Mouse (Mus musculus) myocyte (in vitro differentiated cells): Measurements from ENCODE around the gene Eva1c. TPM values are rescaled to one million over a fixed set of nuclear protein-coding genes. Genes with fewer than 3 reads are reported as not detected.

Source experiments
- H3K27me3 ChIP-seq: one replicate; pipeline ENCODE4 v1.6.1; 2011; ENCODE audit not compliant: control insufficient read depth, insufficient read depth, insufficient read length
- H3K36me3 ChIP-seq: one replicate; pipeline ENCODE4 v1.6.1; 2011; ENCODE audit not compliant: control insufficient read depth, insufficient read depth
- H3K4me2 ChIP-seq: one replicate; pipeline ENCODE4 v1.6.1; 2011; ENCODE audit warnings: low read depth, control low read depth
- H3K4me3 ChIP-seq: one replicate; pipeline ENCODE4 v1.5.1; 2011; ENCODE audit warnings: mild to moderate bottlenecking, control low read depth, moderate library complexity
- H3K79me2 ChIP-seq: one replicate; pipeline ENCODE4 v1.6.1; 2011; ENCODE audit not compliant: control insufficient read depth, insufficient read depth
- H3ac ChIP-seq: one replicate; pipeline ENCODE4 v1.6.1; 2011; ENCODE audit not compliant: control insufficient read depth, insufficient read length
- CEBPB ChIP-seq: IDR thresholded peaks from 2 replicates; pipeline ENCODE4 v1.6.1; 2011; ENCODE audit warnings: mild to moderate bottlenecking, moderate library complexity; ENCODE audit not compliant: poor library complexity, insufficient read depth, severe bottlenecking
- E2F4 ChIP-seq: IDR thresholded peaks from one replicate; pipeline ENCODE4 v1.6.1; 2011; ENCODE audit warnings: mild to moderate bottlenecking, control low read depth, moderate library complexity; ENCODE audit not compliant: insufficient read depth
- MAX ChIP-seq: IDR thresholded peaks from one replicate; pipeline ENCODE4 v1.6.1; 2011; ENCODE audit warnings: low read depth, mild to moderate bottlenecking, control low read depth
- MYOD1 ChIP-seq, 3 experiments: IDR thresholded peaks; one replicate each; pipeline ENCODE4 v1.6.1; 2011; ENCODE audit warnings: control low read depth in 2 of 3, low read depth in 2 of 3, mild to moderate bottlenecking in 2 of 3, moderate library complexity in 1 of 3; ENCODE audit not compliant: insufficient read length in 2 of 3, control insufficient read depth in 1 of 3
- MYOG ChIP-seq, 3 experiments: IDR thresholded peaks; one replicate each; pipeline ENCODE4 v1.6.1; 2011; ENCODE audit warnings: control low read depth in 2 of 3, low read depth in 2 of 3, mild to moderate bottlenecking in 2 of 3; ENCODE audit not compliant: insufficient read length in 2 of 3, control insufficient read depth in 1 of 3, insufficient read depth in 1 of 3
- POLR2A ChIP-seq: IDR thresholded peaks from one replicate; pipeline ENCODE4 v1.6.1; 2011; ENCODE audit warnings: low read depth, mild to moderate bottlenecking, control low read depth, moderate library complexity; ENCODE audit not compliant: insufficient read length
- POLR2AphosphoS2 ChIP-seq: IDR thresholded peaks from one replicate; pipeline ENCODE4 v1.6.1; 2011; ENCODE audit warnings: low read depth, control low read depth; ENCODE audit not compliant: insufficient read length
- REST ChIP-seq: IDR thresholded peaks from one replicate; pipeline ENCODE4 v1.6.1; 2011; ENCODE audit warnings: mild to moderate bottlenecking, control low read depth, moderate library complexity; ENCODE audit not compliant: insufficient read depth, insufficient read length
- SRF ChIP-seq: IDR thresholded peaks from one replicate; pipeline ENCODE4 v1.6.1; 2011; ENCODE audit warnings: low read depth; ENCODE audit not compliant: control insufficient read depth, insufficient read length
- TCF12 ChIP-seq: IDR thresholded peaks from one replicate; pipeline ENCODE4 v1.6.1; 2011; ENCODE audit warnings: mild to moderate bottlenecking, control low read depth; ENCODE audit not compliant: poor library complexity, insufficient read depth, severe bottlenecking
- TCF3 ChIP-seq: IDR thresholded peaks from one replicate; pipeline ENCODE4 v1.6.1; 2011; ENCODE audit warnings: low read depth, control low read depth; ENCODE audit not compliant: insufficient read length
- USF1 ChIP-seq: IDR thresholded peaks from one replicate; pipeline ENCODE4 v1.6.1; 2011; ENCODE audit warnings: low read depth, mild to moderate bottlenecking, control low read depth, moderate library complexity
- polyA plus RNA-seq: library from polyadenylated mRNA; unstranded; fragments of >200 nt; fragmentation: generic; extraction: Trizol; gene quantifications from one replicate; pipeline ENCODE4 v1.2.1, GENCODE M21; 2012; ENCODE audit warnings: missing spikeins

The Eva1c gene
- polyA plus RNA-seq, 1 experiment = 4.5 TPM

DNA sequence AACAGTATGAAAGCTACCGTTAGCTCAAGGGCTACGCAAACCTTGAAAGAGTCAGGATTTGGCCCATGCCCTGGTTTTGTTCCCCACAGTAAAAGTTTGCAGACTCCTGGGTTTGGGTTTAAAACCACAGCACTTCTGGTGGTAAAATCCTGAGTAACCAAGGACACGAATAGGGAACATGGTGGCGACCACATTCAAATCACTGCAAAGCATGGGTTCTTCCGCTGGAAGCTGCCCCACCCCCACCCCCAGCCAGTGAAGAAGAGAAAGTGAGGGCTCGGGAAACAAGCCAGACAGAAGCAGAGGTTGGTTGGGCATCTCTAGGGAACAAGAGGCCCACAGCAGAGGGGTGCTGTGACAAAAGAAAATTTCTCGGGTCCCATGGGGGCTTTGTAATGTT, 80.7 kb downstream of the Eva1c start:
- Histone ChIP-seq H3K4me3 (no peak overlapping the region), H3K36me3 (no peaks in the 10 kb centered on the region), H3ac (no peak overlapping the region), H3K4me2 (no peak overlapping the region), H3K79me2 (no peaks in the 10 kb centered on the region), H3K27me3 (no peaks in the 10 kb centered on the region)
- TF ChIP-seq TCF3 = no peak
- no peak for TF ChIP-seq MYOG (IDR thresholded peaks at IDR 0.05; ENCODE audit: control insufficient read depth in 1 of 3, insufficient read depth in 1 of 3, insufficient read length in 2 of 3, low read depth in 2 of 3)
- no peak for TF ChIP-seq USF1
- no peak for TF ChIP-seq E2F4
- TF ChIP-seq TCF12 = no peak
- TF ChIP-seq MAX = no peak
- TF ChIP-seq SRF = no peak
- TF ChIP-seq POLR2AphosphoS2 = no peak
- TF ChIP-seq MYOD1 (IDR thresholded peaks at IDR 0.05; ENCODE audit: control insufficient read depth in 1 of 3, insufficient read length in 2 of 3, low read depth in 2 of 3) = no peak
- TF ChIP-seq CEBPB = no peak
- no peak for TF ChIP-seq REST
- no peak for TF ChIP-seq POLR2A

- no peak overlapping the region for H3K4me3 ChIP-seq
- TF ChIP-seq SRF (no peak), USF1 (no peak)
- H3K27me3 ChIP-seq = no peaks in the 10 kb centered on the region
- H3K4me2 ChIP-seq = no peak overlapping the region
- no peaks in the 10 kb centered on the region for H3K79me2 ChIP-seq
- H3K36me3 ChIP-seq = no peaks in the 10 kb centered on the region
- no peak overlapping the region for H3ac ChIP-seq
Measured at GRCm38 (mm10) chr16:90910855-90911533, 84.5 kb downstream of the Eva1c start.

DNA sequence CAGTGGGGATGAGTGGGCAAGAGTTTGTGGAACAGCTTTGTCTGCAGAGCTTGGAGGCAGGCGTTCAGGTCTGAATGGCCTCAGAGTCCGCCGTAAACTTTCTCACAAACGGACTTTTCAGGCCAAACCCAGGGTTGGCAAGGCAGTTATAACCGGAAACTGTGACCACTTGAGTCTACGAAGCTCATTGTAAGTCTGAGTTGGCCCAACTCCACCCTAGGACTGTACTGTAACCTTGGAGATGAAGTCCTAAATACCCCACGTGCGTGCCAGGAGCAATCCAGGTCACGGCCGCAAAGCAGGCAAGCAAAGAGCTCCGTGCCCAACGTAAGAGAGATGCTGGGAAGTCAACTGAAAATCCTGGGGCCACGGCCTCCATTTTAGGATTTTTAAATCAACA, 85.2 kb downstream of the Eva1c start:
- H3K36me3 ChIP-seq = no peaks in the 10 kb centered on the region

GRCm38 (mm10) chr16:90916040-90916481, 89.5 kb downstream of the Eva1c start:
- H3K36me3 ChIP-seq = no peaks in the 10 kb centered on the region
- peak overlapping the region; percentile 51 for H3K4me2 ChIP-seq

More for the DNA sequence above, 85.2 kb downstream of the Eva1c start:
- no peaks in the 10 kb centered on the region for H3K27me3 ChIP-seq
- no peak overlapping the region for H3ac ChIP-seq
- no peak overlapping the region for H3K4me3 ChIP-seq
- TF ChIP-seq SRF = no peak
- TF ChIP-seq REST = no peak
- TF ChIP-seq POLR2A = no peak
- TF ChIP-seq CEBPB = no peak
- TF ChIP-seq TCF12 = no peak
- no peak for TF ChIP-seq MYOD1 (IDR thresholded peaks at IDR 0.05; ENCODE audit: control insufficient read depth in 1 of 3, insufficient read length in 2 of 3, low read depth in 2 of 3)
- TF ChIP-seq E2F4 = no peak
- no peaks in the 10 kb centered on the region for H3K79me2 ChIP-seq
- no peak overlapping the region for H3K4me2 ChIP-seq

GRCm38 (mm10) chr16:90917156-90917555, 90.6 kb downstream of the Eva1c start:
- Histone ChIP-seq H3K4me2 (no peak overlapping the region), H3K4me3 (no peak overlapping the region), H3K36me3 (no peaks in the 10 kb centered on the region), H3ac (no peak overlapping the region), H3K79me2 (no peaks in the 10 kb centered on the region), H3K27me3 (no peaks in the 10 kb centered on the region)
- TF ChIP-seq MYOG (IDR thresholded peaks at IDR 0.05; ENCODE audit: control insufficient read depth in 1 of 3, insufficient read depth in 1 of 3, insufficient read length in 2 of 3, low read depth in 2 of 3) = no peak
- TF ChIP-seq TCF12 = no peak
- TF ChIP-seq SRF = no peak
- no peak for TF ChIP-seq REST
- TF ChIP-seq TCF3 = no peak
- no peak for TF ChIP-seq MYOD1 (IDR thresholded peaks at IDR 0.05; ENCODE audit: control insufficient read depth in 1 of 3, insufficient read length in 2 of 3, low read depth in 2 of 3)
- TF ChIP-seq E2F4 = no peak
- no peak for TF ChIP-seq MAX
- no peak for TF ChIP-seq POLR2AphosphoS2
- no peak for TF ChIP-seq USF1
- TF ChIP-seq CEBPB = no peak
- TF ChIP-seq POLR2A = no peak

More at GRCm38 (mm10) chr16:90916040-90916481, 89.5 kb downstream of the Eva1c start:
- H3K4me3 ChIP-seq = no peak overlapping the region
- TF ChIP-seq MYOD1 (IDR thresholded peaks at IDR 0.05; ENCODE audit: control insufficient read depth in 1 of 3, insufficient read length in 2 of 3, low read depth in 2 of 3) (no peak), REST (no peak), CEBPB (no peak), TCF12 (no peak), POLR2AphosphoS2 (no peak), E2F4 (no peak), MYOG (IDR thresholded peaks at IDR 0.05; ENCODE audit: control insufficient read depth in 1 of 3, insufficient read depth in 1 of 3, insufficient read length in 2 of 3, low read depth in 2 of 3) (no peak), USF1 (no peak), SRF (no peak), TCF3 (no peak), POLR2A (no peak), MAX (no peak)
- no peaks in the 10 kb centered on the region for H3K27me3 ChIP-seq
- H3ac ChIP-seq = no peak overlapping the region
- no peaks in the 10 kb centered on the region for H3K79me2 ChIP-seq
